Mouse (Mus musculus) lung, embryonic 14.5 days (tissue): ENCODE data around the gene Kmt5a. TPM values are rescaled to one million over a fixed set of nuclear protein-coding genes. Genes with fewer than 3 reads are reported as not detected.

Experiments
- ATAC-seq: fragments of 200-750 bp; cut with Nextera tagmentation; 2 replicates; pipeline ENCODE4 v1.8.0; 2017; ENCODE audit warnings: mild to moderate bottlenecking, moderate TSS enrichment, moderate library complexity; ENCODE audit not compliant: insufficient read depth
- DNase-seq: peaks from one replicate; pipeline ENCODE4 v3.0.0-alpha.2; 2015
- H3K27ac ChIP-seq: fragments of 300-500 bp; sonication (generic); 2 replicates; pipeline ENCODE4 v1.5.1; 2014; ENCODE audit warnings: low read depth, mild to moderate bottlenecking, moderate library complexity
- H3K27me3 ChIP-seq: fragments of 300-500 bp; sonication (generic); 2 replicates; pipeline ENCODE4 v1.6.1; 2014; ENCODE audit warnings: low read length, control low read depth; ENCODE audit not compliant: insufficient read depth
- H3K36me3 ChIP-seq: fragments of 300-500 bp; sonication (generic); 2 replicates; pipeline ENCODE4 v1.6.1; 2014; ENCODE audit warnings: control low read depth; ENCODE audit not compliant: insufficient read depth
- H3K4me1 ChIP-seq: fragments of 300-500 bp; sonication (generic); 2 replicates; pipeline ENCODE4 v1.6.1; 2014; ENCODE audit warnings: antibody characterized with exemption, control low read depth; ENCODE audit not compliant: insufficient read depth
- H3K4me2 ChIP-seq: fragments of 300-500 bp; sonication (generic); 2 replicates; pipeline ENCODE4 v1.6.1; 2014; ENCODE audit warnings: mild to moderate bottlenecking
- H3K4me3 ChIP-seq: fragments of 300-500 bp; sonication (generic); 2 replicates; pipeline ENCODE4 v1.5.1; 2014; ENCODE audit warnings: low read depth, low read length
- H3K9ac ChIP-seq: fragments of 300-500 bp; sonication (generic); 2 replicates; pipeline ENCODE4 v1.6.1; 2014
- H3K9me3 ChIP-seq: fragments of 300-500 bp; sonication (generic); 2 replicates; pipeline ENCODE4 v1.6.1; 2016; ENCODE audit warnings: low read depth, low read length, control low read depth
- CTCF ChIP-seq: IDR thresholded peaks from 2 replicates; pipeline ENCODE4 v1.5.1; 2016; ENCODE audit warnings: antibody characterized with exemption, low read depth
- WGBS: fragments of 180-500 bp; shearing (Covaris S2); extraction: QIAGEN DNeasy Blood & Tissue Kit; methylation state at CpG from one replicate; pipeline ENCODE4 v1.1.7; 2014; 5-methylcytosine and 5-hydroxymethylcytosine counted together
- polyA plus RNA-seq: library from polyadenylated mRNA; unstranded; fragments of >200 nt; fragmentation: Nextera tagmentation; extraction: Ambion mirVana; gene quantifications from 2 replicates; pipeline ENCODE4 v1.2.1, GENCODE M21; 2014

The Kmt5a gene
- polyA plus RNA-seq, 1 experiment from 2014 or later: 97.5 TPM

DNA sequence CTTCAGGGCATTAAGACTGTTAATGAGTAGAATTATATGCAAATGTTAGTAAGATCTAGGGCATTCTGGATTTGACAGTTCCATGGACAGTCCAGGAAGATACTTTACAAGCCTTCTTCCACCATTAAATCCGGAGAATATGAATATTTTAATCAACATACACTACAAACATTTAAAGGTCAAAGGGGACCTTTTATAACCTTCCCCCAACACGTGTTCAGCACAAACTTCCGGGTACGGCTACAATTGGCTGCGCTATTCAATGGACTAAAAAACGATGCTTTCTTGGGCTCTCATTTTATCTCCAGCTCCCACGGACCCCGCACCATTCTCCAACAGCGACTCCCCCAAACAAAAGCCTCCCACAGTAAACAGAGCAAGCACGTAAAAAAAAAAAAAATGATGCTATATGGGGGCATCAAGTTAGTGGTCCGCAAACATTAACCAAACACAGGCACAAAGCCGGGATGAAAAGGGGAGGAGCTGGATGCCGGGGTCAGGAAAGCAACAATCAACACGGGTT, 15.5 kb upstream of the Kmt5a start:
- WGBS: 2% methylated on average over 14 of the region's 14 CpGs
- H3K27ac ChIP-seq: 0 out of 2 replicates have a peak overlapping the region, but pooled peaks have one; percentile 78
- no peak for TF ChIP-seq CTCF

GRCm38 (mm10) chr5:124424723-124425411, 14.9 kb upstream of the Kmt5a start:
- Histone ChIP-seq H3K4me3 (peak overlapping the region; percentile 99), H3K9ac (peak overlapping the region; percentile 87), H3K4me1 (no peaks in the 10 kb centered on the region), H3K27me3 (no peaks in the 10 kb centered on the region), H3K4me2 (peak overlapping the region; percentile 90), H3K9me3 (no peaks in the 10 kb centered on the region), H3K36me3 (peaks cover 6% of the 10 kb centered on the region; the same call in 1 of the 2 replicates), H3K27ac (peak overlapping the region; percentile 78)
- peak; percentile 78 for ATAC-seq
- no peak for DNase-seq
- under 1% methylated on average over 62 of the region's 63 CpGs for WGBS
- no peak for TF ChIP-seq CTCF

More for the DNA sequence above, 15.5 kb upstream of the Kmt5a start:
- Histone ChIP-seq H3K4me3 (peak overlapping the region; percentile 99), H3K27me3 (no peaks in the 10 kb centered on the region), H3K9ac (peak overlapping the region; percentile 87), H3K4me2 (peak overlapping the region; percentile 90), H3K4me1 (no peaks in the 10 kb centered on the region), H3K9me3 (no peaks in the 10 kb centered on the region), H3K36me3 (peaks cover 6% of the 10 kb centered on the region; the same call in 1 of the 2 replicates)
- DNase-seq (peak; percentile 48), ATAC-seq (0 out of 2 replicates have a peak, but pooled peaks have one; percentile 1)

GRCm38 (mm10) chr5:124425412-124426259, 14.1 kb upstream of the Kmt5a start, which contains the start of gene Sbno1:
Gene Sbno1, minus strand, starts transcription at chr5:124426001.
- Histone ChIP-seq H3K9ac (peak within 1 kb of the TSS; percentile 87), H3K4me1 (no peaks in the 10 kb centered on the region), H3K36me3 (peaks cover 6% of the 10 kb centered on the region; the same call in 1 of the 2 replicates), H3K27ac (peak within 1 kb of the TSS; percentile 84), H3K4me3 (peak within 1 kb of the TSS; percentile 99), H3K4me2 (peak within 1 kb of the TSS; percentile 90), H3K9me3 (no peaks in the 10 kb centered on the region), H3K27me3 (no peaks in the 10 kb centered on the region)
- TF ChIP-seq CTCF: peak; percentile 4; the same call in 1 of the 2 replicates
- peak; percentile 96 for DNase-seq
- WGBS: under 1% methylated on average over 60 of the region's 81 CpGs
- peak; percentile 92 for ATAC-seq

DNA sequence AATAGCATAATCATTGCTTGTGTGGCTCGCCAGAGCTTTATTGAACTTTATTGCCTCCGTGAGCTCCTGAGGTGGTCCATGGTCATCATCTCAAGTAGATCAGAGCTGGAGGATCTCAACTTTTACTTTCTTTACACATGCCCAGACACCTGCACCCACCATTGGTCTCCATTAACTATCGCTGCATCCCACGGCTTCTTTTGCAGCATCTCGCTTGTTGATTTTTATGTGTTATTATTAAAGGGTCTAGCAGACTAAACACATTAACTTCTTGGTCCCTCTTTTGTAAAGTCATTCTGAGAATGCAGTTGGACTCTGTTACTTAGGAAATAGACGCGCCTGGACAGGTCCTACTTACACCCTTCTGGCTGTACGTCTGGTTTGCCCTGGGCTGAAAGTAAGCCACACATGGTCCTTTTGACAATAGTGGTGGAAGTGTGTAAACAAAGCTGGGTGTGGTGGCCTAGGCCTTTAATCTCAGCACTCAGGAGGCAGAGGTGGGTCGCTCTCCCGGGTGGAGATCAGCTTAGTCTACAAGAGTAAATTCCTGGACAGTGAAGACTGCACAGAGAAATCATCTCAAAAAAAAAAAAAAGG, 13.2 kb upstream of the Kmt5a start:
- Histone ChIP-seq H3K9me3 (no peaks in the 10 kb centered on the region), H3K27me3 (no peaks in the 10 kb centered on the region), H3K4me1 (no peaks in the 10 kb centered on the region), H3K36me3 (peaks cover 6% of the 10 kb centered on the region; the same call in 1 of the 2 replicates), H3K4me2 (peak overlapping the region; percentile 58), H3K27ac (peak overlapping the region; percentile 84; the same call in 1 of the 2 replicates), H3K4me3 (peak overlapping the region; percentile 99), H3K9ac (peak overlapping the region; percentile 87; the same call in 1 of the 2 replicates)
- WGBS: 81% methylated on average over 10 of the region's 10 CpGs
- TF ChIP-seq CTCF: no peak
- ATAC-seq (no peak), DNase-seq (no peak)

- Histone ChIP-seq H3K4me3 (no peak overlapping the region), H3K9me3 (no peaks in the 10 kb centered on the region), H3K9ac (no peak overlapping the region), H3K27ac (no peak overlapping the region), H3K4me2 (no peak overlapping the region), H3K27me3 (no peaks in the 10 kb centered on the region), H3K4me1 (no peaks in the 10 kb centered on the region), H3K36me3 (no peaks in the 10 kb centered on the region)
- peak; percentile 87 for TF ChIP-seq CTCF
- peak; percentile 79 for ATAC-seq
- peak; percentile 84 for DNase-seq
These were observed 7.2 kb upstream of the Kmt5a start for GRCm38 (mm10) chr5:124432398-124433012.

GRCm38 (mm10) chr5:124433048-124433447, 6.7 kb upstream of the Kmt5a start:
- Histone ChIP-seq H3K27ac (no peak overlapping the region), H3K4me2 (no peak overlapping the region), H3K27me3 (no peaks in the 10 kb centered on the region), H3K4me1 (no peaks in the 10 kb centered on the region), H3K4me3 (no peak overlapping the region), H3K9me3 (no peaks in the 10 kb centered on the region), H3K9ac (no peak overlapping the region), H3K36me3 (no peaks in the 10 kb centered on the region)
- WGBS: 66% methylated on average over 2 of the region's 2 CpGs
- no peak for DNase-seq
- peak; percentile 29; the same call in 1 of the 2 replicates for ATAC-seq
- TF ChIP-seq CTCF: no peak
